8 mouse cellular contexts compared by ENCODE assay signal in the genomic region with DNA sequence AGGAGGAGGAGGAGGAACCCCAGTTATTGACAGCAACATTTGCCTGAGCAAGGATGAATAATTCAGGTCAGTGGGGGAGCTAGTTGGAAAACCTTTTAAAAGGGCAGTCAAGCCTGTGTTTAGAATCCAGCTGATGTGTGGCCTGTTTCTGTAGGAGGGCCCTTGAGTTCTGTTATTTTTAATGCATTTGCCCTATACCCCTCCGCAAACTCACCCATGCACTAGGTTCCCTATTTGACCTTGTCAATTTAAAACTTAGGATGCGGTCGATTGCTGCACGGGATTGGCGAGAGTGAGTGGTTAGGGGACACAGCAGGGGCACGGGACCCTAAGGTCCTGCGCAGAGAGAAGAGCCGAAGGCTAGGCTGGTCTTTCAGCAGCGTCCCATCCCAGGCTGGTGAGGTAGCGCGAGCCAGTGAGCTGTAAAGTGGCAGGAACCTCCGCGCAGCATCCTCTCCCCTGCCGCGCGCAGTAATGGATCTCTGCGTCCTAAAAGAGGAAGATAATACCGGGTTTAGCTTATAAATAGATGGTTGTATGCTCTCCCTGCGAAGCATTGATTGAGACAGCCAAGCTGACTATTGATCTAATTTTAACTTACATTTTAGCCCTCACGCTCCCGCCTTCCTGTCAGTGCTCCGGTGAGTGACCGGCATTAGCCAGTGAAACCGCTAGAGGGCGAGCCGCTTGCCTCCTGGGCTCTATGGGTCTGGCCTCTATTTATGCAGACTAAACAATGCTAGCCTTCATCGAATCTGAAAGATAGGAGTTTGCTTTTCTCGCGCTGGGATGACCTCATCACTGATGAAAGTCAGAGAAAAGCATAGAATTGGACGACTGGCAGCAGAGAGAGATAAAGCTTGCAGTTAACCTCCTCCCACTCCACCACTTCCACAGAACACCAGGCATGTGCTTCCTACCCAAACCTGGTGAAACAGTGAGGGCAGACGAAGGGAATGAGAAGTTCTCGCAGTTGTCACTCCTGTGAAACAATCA.
DNase-seq lines count a peak whose midpoint lies in the region; ATAC-seq lines count a peak whose summit lies in the region.

No protein-coding gene starts in this region.

- no peaks in the 10 kb centered on the region for H3K4me1 ChIP-seq in hindbrain, embryonic 16.5 days (ENCODE audit: control insufficient read depth, insufficient read depth, low read depth, low read length)

- H3K9me3 ChIP-seq in hindbrain, embryonic 16.5 days (ENCODE audit: control insufficient read depth, low read length), result no peaks in the 10 kb centered on the region

- no peaks in the 10 kb centered on the region for H3K27me3 ChIP-seq in hindbrain, embryonic 16.5 days (replicated peaks; ENCODE audit: control insufficient read depth, insufficient read depth, low read length)

- WGBS in hindbrain, embryonic 16.5 days, result 8% methylated on average over 32 of the region's 32 CpGs

- no peak overlapping the region; the same call in 1 of the 2 replicates for H3K27ac ChIP-seq in hindbrain, embryonic 16.5 days (ENCODE audit: low read depth, low read length)

- peak overlapping the region; percentile 42 for H3K4me3 ChIP-seq in hindbrain, embryonic 16.5 days (ENCODE audit: low read length)

- DNase-seq in WW6 (ENCODE audit: low read depth, low spot score), result peak; percentile 40
- peak; percentile 41 to 80 for DNase-seq in cerebellum, postnatal 4 days (ENCODE audit: low spot score in 2 of 2)
- DNase-seq in gastrocnemius, adult 18-20 months (ENCODE audit: low spot score), result peak; percentile 48
- DNase-seq in left cerebral cortex, adult 11 months (ENCODE audit: low spot score), result peak; percentile 69
- peak; percentile 71 for DNase-seq in lung, postnatal 25 days (ENCODE audit: low spot score)
- peak; percentile 86 for DNase-seq in retina, postnatal 1 day
- DNase-seq in thymus, postnatal 36 days, result peak; percentile 67 to 73

- H3K9ac ChIP-seq in hindbrain, embryonic 16.5 days (ENCODE audit: low read depth, low read length), result peak overlapping the region; percentile 48

- ATAC-seq in hindbrain, embryonic 16.5 days, result peak; percentile 92

- peak overlapping the region; percentile 70 for H3K4me2 ChIP-seq in hindbrain, embryonic 16.5 days (ENCODE audit: low read length)

- H3K36me3 ChIP-seq in hindbrain, embryonic 16.5 days (ENCODE audit: control insufficient read depth, insufficient read depth, low read length), result no peaks in the 10 kb centered on the region
